In the genomic region with DNA sequence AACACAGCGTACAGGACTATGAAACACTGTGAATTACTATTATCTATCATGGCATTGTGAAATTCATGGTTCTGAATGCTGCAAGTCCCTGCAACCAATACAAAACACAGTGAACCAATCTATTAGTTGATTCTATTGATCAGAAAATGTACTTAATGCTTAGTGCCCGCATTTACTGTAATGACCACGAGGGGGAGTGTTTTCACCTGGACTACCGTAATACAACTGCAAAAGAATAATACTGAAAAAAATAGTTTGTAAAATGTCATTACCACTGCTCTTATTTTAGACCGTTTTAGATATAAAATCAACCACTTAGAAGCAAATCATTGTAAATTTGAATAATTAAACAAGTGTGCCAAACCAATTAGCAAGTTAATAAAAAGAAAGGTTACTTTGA, we compare ENCODE assay signal across 8 mouse cellular contexts.
DNase-seq lines count a peak whose midpoint lies in the region.

No protein-coding gene starts in this region.

- DNase-seq in adrenal gland, adult 2 months = peak; percentile 38
- no peak for DNase-seq in adrenal gland, adult 8-10 months
- peak; percentile 15 to 54 for DNase-seq in left cerebral cortex, postnatal 14 days (ENCODE audit: low spot score in 2 of 2)
- no peak for DNase-seq in left cerebral cortex, adult 11 months (ENCODE audit: low spot score)
- DNase-seq in ZHBTc4 (ENCODE audit: low read depth, low spot score) = peak; percentile 67
- DNase-seq in forelimb bud, embryonic 11.5 days (ENCODE audit: low read depth, low spot score) = peak; percentile 62
- peak; percentile 62 for DNase-seq in naive thymus-derived CD4-positive, alpha-beta T cell, adult 2 months (ENCODE audit: low read depth)
- DNase-seq in right cerebral cortex, postnatal 4 days = no peak

- intact Hi-C loops in left cerebral cortex, postnatal 14 days (cut with DNase I) = loop anchor here (2.0 to 5.0 kb wide), 2 partner anchors 91 to 135 kb away; partner anchors contain the start of genes Tbc1d4 and Uchl3

Comparison
In these comparisons a context has a peak if more than half of its experiments do, and no peak if none do; other contexts are left out.
1. DNase-seq: peak in adrenal gland, adult 2 months (single experiment), left cerebral cortex, postnatal 14 days (2 of 2), ZHBTc4 (single experiment), forelimb bud, embryonic 11.5 days (single experiment) and naive thymus-derived CD4-positive, alpha-beta T cell, adult 2 months (single experiment); none in adrenal gland, adult 8-10 months (single experiment), left cerebral cortex, adult 11 months (single experiment) and right cerebral cortex, postnatal 4 days (single experiment).